Mouse (Mus musculus) hindbrain, embryonic 15.5 days (tissue): ENCODE data around the gene Nhs. TPM values are rescaled to one million over a fixed set of nuclear protein-coding genes. Genes with fewer than 3 reads are reported as not detected.
"Not testable (repeated sequence)": the region's sequence is repeated elsewhere in the genome, so short reads cannot be mapped to it uniquely, and the experiment has no call there.

Source experiments
- ATAC-seq: fragments of 200-750 bp; cut with Nextera tagmentation; 2 replicates; pipeline ENCODE4 v1.8.0; 2017; ENCODE audit warnings: low read depth, moderate number of reproducible peaks, moderate TSS enrichment; ENCODE audit not compliant: low FRiP score
- H3K27ac ChIP-seq: fragments of 300-500 bp; sonication (generic); replicated peaks from 2 replicates; pipeline ENCODE4 v1.5.1; 2015; ENCODE audit warnings: mild to moderate bottlenecking, inconsistent platforms
- H3K27me3 ChIP-seq: fragments of 300-500 bp; sonication (generic); 2 replicates; pipeline ENCODE4 v1.6.1; 2015; ENCODE audit warnings: control low read depth, inconsistent platforms
- H3K36me3 ChIP-seq: fragments of 300-500 bp; sonication (generic); 2 replicates; pipeline ENCODE4 v1.6.1; 2015; ENCODE audit warnings: control low read depth, inconsistent platforms
- H3K4me1 ChIP-seq: fragments of 300-500 bp; sonication (generic); replicated peaks from 2 replicates; pipeline ENCODE4 v1.6.1; 2015; ENCODE audit warnings: control low read depth, inconsistent platforms
- H3K4me2 ChIP-seq: fragments of 300-500 bp; sonication (generic); 2 replicates; pipeline ENCODE4 v1.6.1; 2015; ENCODE audit warnings: moderate library complexity, mild to moderate bottlenecking, inconsistent platforms
- H3K4me3 ChIP-seq: fragments of 300-500 bp; sonication (generic); 2 replicates; pipeline ENCODE4 v1.5.1; 2015; ENCODE audit warnings: mild to moderate bottlenecking, inconsistent platforms
- H3K9ac ChIP-seq: fragments of 300-500 bp; sonication (generic); 2 replicates; pipeline ENCODE4 v1.6.1; 2015; ENCODE audit warnings: inconsistent platforms
- H3K9me3 ChIP-seq: fragments of 300-500 bp; sonication (generic); 2 replicates; pipeline ENCODE4 v1.6.1; 2016; ENCODE audit warnings: control low read depth, inconsistent platforms
- WGBS: fragments of 180-500 bp; shearing (Covaris S2); methylation state at CpG from one replicate; pipeline ENCODE4 v1.1.7; 2015; 5-methylcytosine and 5-hydroxymethylcytosine counted together
- polyA plus RNA-seq: library from polyadenylated mRNA; unstranded; fragments of >200 nt; fragmentation: Nextera tagmentation; extraction: Ambion mirVana; gene quantifications from 2 replicates; pipeline ENCODE4 v1.2.1, GENCODE M21; 2015

Nhs gene
- polyA plus RNA-seq, 1 experiment from 2014 or later = 3.9 TPM

DNA sequence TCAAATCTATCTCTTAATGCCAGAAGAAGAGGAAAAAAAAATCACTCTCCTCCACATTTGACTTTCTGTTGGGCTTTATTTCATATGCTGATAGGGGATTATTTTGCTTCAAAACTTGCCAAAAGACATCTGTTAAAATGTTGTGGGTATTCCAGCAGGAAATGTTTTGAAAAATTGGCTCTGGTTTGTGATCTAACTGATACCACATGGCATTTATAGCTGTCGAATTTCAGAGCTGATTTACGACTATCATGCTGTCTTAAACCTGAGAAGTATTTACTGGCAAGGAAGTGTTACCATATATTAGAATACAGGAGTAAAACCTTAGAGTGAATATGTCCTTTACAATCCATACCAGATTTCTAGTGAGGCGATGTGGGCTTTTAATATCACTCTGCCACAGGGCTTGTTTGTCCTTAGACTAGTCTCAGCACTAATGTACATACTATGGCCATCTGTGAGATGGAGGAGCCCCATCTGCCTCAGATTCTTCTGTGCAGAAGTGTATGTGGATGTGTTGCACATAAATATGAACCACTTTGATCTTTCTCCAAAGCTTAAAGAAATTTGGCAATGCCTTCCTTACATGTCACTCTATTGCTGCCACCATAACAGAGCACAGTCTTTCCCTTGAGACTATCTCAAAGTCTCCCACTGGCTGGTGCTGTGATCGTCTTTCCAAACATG lies 305.8 kb downstream of the Nhs start:
- Histone ChIP-seq H3K4me2 (no peak overlapping the region), H3K9me3 (no peaks in the 10 kb centered on the region), H3K4me3 (no peak overlapping the region), H3K9ac (no peak overlapping the region), H3K36me3 (no peaks in the 10 kb centered on the region), H3K4me1 (no peaks in the 10 kb centered on the region), H3K27me3 (0 out of 2 replicates have a peak, but pooled peaks cover 5% of the 10 kb centered on the region), H3K27ac (no peak overlapping the region)
- ATAC-seq = no peak
- WGBS = 74% methylated on average over 4 of the region's 4 CpGs

DNA sequence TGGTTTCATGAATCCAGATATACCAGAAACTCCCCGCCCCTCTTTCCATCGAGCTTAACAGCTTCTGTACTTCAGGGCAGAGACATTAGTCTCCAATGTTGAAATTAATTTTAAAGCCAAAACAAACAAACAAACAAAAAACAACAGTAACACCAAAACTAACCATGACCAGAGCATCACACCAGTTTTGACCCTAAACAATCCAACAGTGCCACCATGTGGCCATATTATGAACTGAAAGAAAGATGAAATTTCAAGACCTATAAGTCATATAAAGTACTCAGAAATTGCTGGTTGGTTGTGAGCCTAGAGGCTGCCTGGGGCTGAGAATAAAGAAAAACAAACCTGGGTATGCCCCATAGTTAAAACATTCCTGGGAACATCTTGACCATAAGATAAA lies 333.3 kb downstream of the Nhs start:
- not testable (repeated sequence) for H3K27ac ChIP-seq, H3K27me3 ChIP-seq, H3K9me3 ChIP-seq, H3K4me1 ChIP-seq, H3K9ac ChIP-seq, H3K4me2 ChIP-seq, H3K36me3 ChIP-seq, H3K4me3 ChIP-seq, ATAC-seq
- 24% methylated on average over 2 of the region's 2 CpGs for WGBS

DNA sequence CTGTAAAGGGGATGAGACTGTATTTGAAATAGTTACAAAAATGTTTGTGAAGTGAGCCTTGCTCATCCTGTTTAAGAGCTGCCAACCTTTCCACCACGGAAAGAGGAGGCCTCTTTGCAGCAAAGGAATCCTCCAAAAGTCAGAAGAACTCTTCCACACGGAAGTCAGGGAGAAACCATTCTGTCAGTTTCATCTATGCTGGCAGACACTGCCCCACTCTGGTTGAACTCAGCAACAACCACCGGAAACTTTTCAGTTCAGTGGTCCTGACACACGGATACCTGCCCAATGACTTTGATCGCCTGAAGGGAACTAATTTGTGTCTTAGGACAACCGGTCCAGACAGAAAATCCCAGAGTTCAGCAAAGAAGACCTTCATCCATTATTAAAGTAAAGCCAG lies 369.3 kb downstream of the Nhs start:
- no peak for ATAC-seq
- Histone ChIP-seq H3K4me3 (no peak overlapping the region), H3K9ac (no peak overlapping the region), H3K27ac (no peak overlapping the region), H3K4me2 (no peak overlapping the region), H3K4me1 (no peaks in the 10 kb centered on the region), H3K27me3 (0 out of 2 replicates have a peak, but pooled peaks cover 5% of the 10 kb centered on the region), H3K36me3 (no peaks in the 10 kb centered on the region), H3K9me3 (no peaks in the 10 kb centered on the region)
- WGBS = 31% methylated on average over 6 of the region's 6 CpGs
